Mouse (Mus musculus) frontal cortex, adult 2 months (tissue): Measurements from ENCODE around the gene Vmn1r1. TPM values are rescaled to one million over a fixed set of nuclear protein-coding genes. Genes with fewer than 3 reads are reported as not detected.

Experiments used
- DNase-seq, 2 experiments: peaks; one replicate each; pipeline ENCODE4 v3.0.0; 2022; ENCODE audit warnings: low spot score in 1 of 2; ENCODE audit errors: extremely low spot score in 1 of 2
- polyA plus RNA-seq: library from polyadenylated mRNA; depleted of rRNA; stranded (reverse); fragments of >200 nt; gene quantifications from 2 replicates; pipeline ENCODE4 v1.2.3, GENCODE M21; 2012

Gene Vmn1r1
- polyA plus RNA-seq, 1 experiment = not detected

DNA sequence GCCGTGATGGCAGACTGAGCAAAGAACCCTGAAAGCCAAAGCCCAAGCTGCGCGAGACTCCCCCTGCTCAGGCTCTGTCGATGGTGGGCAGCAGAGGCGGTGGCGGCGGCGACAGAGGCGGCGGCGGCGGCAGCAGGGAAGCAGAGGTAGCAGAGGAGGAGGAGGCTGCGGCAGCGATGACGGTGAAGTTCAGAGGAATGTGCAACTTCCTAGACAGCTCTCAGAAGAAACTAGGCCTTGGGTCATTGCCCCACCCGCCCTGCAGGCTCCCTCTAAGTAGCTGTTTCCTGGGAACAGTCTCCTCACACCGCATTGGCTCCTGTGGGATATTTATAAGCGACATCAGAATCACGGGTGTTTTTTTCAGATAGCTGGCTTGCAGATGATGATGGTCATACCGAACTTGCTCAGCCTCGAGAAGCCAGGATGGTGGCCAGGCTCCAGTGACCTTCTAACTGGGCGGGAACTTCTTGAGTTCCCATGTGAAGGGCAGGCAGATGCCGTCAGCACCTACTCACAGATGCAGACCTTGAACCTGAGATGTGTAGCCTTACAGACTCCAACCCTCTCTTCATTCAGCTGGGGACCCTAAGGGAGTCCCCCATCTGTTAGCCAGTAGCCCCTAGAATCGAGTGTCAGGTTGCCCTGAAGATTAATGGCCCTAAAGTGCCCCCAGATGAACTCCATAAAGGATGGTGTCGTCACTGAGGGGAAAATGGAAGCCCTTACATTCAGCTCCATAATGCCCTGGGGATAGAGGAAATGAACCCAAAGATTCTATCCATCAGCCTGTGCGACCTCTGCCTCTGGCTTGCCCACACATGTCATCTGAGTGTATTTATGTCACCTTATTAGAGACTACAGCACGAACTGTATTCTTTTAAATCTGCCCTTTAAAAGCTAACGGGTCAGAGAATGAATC is 26.8 kb downstream of the Vmn1r1 start:
- DNase-seq = no peak

- DNase-seq = peak in 1 of 2 experiments; percentile 39
Observed at GRCm38 (mm10) chr1:182130830-182131229, 33.5 kb downstream of the Vmn1r1 start.

- DNase-seq = peak; percentile 67 to 82
Observed at GRCm38 (mm10) chr1:182124924-182125368, 39.3 kb downstream of the Vmn1r1 start.

- peak; percentile 92 to 98 for DNase-seq
Observed at GRCm38 (mm10) chr1:182124506-182124905, 39.8 kb downstream of the Vmn1r1 start, which contains the start of gene Srp9. Srp9 (plus strand) TSS chr1:182124737.

- no peak for DNase-seq
Observed at GRCm38 (mm10) chr1:182122413-182122812, 41.9 kb downstream of the Vmn1r1 start.

DNA sequence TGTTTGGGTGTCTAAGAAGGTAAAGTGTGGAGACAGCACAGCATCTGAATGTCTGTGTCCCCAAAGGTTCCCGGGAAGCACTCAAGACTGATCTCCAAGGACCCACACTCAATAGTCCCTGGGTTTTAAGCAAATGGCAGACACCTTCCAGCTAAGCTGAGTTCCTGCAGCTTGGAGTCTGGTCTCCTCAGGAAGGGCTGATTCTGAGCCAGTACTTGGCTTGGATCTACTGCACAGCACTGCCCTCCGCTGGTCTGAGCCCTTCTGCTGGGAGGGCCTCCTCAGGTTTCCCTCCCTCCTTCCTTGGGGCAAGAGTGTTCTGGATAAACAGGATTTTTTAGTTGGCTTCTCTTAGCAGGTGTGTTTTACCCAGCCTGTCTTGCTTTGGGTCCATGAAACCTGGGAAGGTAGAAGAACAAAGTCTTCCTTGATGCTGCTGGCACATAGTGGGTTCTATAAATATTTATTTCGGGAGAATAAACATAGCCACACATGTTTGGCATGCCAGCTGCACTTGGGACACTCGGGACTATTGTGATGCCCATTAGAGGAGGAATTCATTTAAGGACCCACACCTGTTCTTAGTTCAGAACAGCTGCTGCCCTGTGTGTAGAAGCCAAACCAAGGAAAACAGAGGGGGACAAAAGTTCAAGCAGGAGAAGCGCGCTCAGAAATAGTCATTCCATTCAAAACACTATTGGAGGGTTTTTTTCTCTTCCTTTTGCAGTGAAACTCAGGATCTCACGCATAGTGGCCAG is 48.5 kb downstream of the Vmn1r1 start:
- DNase-seq = peak in 1 of 2 experiments; percentile 31

GRCm38 (mm10) chr1:182115197-182115596 is 49.1 kb downstream of the Vmn1r1 start:
- peak in 1 of 2 experiments; percentile 63 for DNase-seq

DNA sequence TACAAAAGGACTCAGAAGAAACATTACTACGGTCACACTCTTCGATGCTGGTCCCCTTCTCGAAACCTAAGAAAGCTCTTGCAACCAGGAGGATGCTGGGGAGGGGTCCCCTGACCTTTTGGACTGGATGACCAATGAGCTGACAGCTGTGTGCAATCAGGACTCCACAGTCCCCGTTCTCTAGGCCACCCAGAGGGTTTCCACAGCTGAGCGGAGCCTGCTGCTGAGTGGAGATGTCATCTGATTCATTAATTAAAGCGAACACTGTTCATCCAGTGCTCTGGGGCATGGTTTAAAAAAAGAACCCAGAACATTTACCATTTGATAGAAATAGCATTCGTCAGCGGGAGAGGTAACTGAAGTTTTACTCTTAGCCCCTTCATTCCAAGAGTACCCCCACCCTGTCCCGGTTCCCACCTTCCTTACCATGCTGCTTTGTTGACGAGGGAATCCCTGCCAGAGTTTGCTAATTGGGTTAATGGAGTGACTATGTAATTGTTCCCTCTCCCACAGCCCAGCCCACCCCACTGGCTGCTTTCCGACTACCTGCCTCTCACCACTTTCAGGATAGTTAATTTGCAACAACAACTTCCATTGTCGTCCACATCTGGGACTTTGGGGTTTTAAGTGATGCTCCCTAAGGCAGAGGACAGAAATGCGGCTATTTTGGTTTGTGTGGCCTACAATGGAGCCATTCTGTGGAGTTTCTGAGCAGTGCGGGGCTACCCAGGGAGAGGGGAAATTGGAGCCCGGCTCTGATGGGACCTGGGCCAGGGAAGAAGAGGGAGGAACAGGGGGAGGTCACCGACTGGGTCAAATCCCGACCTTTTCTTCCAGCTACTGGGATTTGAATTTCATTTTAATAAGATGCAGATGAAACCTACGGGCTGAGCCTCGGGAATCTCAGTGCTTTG is 50.4 kb downstream of the Vmn1r1 start:
- peak in 1 of 2 experiments; percentile 21 for DNase-seq

DNA sequence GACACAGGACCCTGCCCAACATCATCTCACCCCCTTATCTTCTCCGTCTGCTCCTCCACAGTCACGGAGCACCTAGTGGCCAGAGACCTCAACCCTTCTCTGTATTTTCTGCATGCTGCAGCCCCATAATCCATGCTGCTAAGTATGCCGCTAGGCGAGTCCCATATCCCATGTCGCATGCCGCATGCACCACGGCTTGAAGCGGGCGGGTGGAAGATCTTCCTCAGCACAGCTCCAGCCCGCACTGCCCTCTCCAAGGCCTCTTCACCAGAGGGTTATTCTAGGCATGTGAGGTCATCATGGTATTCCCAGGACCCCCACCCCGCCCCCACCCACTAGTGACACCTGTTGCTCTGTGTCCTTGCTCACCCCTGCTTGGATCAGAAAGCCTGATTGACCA is 51.2 kb downstream of the Vmn1r1 start:
- no peak for DNase-seq

GRCm38 (mm10) chr1:182112385-182112784 is 51.9 kb downstream of the Vmn1r1 start:
- no peak for DNase-seq

DNA sequence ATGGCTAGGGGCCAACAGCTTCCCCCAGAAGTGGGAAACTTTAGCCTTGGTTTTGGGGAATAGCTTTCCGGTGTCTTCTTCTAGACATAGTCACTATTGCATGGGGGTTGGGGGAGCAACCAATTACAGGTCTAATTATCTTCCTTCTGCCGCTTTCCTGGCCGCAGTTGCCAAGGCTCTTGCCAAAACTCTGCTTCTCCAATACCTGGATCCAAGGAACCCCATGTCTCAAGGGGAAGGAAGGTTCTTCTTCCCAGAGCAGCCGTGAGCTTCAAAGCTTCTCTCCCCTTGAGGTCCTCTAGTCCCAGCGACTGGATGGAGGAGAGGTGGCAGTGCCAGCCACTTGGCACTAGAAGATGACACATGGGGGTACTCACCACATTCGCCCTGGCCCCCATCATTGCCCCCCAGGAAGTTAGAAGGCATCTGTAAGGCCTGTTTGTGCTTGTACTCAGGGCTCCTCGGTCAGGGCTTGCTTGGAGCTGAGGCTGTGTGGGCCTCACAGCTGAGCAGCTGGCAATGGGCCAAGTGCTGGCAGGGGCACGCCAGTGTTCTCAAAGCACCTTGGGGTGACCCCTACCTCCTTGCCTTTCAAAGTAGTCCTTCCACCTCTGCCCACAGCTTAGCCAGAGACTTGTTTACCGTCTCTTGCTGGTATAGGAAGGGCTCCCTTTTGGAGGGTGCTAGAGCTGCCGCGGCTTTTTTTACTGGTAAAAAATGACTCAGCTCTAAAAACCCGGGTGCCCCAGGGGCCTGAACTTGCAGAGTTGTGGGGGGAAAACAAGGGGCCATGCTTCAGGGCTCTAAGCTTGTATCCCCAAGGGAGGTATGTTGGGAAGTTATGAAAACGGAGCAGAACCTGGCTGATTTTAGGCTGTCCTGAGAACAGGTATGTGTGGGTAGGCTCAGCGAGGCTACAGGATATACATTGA is 52.6 kb downstream of the Vmn1r1 start:
- DNase-seq = no peak

- no peak for DNase-seq
Observed at GRCm38 (mm10) chr1:182110708-182111385, 53.4 kb downstream of the Vmn1r1 start.

DNA sequence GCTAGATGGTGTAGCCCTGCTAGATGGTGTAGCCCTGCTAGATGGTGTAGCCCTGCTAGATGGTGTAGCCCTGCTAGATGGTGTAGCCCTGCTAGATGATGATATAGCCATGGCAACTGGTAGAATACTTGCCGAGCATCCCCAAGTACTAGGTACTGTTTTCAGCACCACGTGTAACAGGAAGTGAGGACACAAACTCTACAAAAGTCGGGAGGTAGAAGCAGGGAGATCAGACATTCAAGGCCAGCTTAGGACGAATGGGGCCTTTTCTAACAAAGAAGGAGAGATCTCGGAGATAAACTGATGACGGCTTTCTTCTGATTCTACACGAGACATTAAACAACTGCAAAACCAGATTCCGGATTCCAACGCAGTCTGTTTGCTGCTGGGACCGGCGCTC is 54.1 kb downstream of the Vmn1r1 start:
- DNase-seq = no peak

DNA sequence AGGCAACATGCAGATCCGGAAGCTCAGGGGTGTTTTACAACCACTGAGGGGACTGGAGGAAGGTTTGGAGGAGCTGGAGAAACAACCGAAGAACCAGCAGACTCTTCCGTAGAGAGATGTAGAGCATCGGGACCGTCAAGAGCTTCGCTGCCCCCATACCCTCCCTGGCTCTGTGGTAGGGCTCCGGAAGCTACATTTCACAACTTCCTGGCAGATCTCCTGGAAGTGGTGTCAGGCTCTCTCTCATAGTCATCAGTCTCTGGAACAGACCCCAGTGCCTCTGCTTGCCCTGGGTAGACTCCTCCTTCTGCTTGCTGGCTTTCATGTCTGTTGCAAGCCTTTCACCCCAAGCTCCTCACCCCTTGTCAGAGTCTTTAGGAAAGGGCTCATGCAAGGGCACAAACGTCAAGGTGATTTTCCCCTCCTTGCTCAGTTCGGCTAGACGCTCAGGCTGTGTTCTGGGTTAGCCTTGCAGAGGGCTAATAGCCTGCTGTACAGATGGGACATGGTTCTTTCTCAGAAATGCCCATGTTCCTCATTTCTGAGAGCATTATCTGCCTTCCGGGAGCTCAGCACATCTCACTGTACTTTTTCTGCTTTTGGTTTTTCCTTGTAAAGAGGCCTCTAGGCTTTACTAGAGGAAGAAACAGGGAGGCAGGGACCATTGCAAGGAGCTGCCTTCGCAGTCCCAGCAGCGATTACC is 55.7 kb downstream of the Vmn1r1 start:
- DNase-seq = no peak

GRCm38 (mm10) chr1:182107251-182107650 is 57.0 kb downstream of the Vmn1r1 start:
- DNase-seq = no peak

DNA sequence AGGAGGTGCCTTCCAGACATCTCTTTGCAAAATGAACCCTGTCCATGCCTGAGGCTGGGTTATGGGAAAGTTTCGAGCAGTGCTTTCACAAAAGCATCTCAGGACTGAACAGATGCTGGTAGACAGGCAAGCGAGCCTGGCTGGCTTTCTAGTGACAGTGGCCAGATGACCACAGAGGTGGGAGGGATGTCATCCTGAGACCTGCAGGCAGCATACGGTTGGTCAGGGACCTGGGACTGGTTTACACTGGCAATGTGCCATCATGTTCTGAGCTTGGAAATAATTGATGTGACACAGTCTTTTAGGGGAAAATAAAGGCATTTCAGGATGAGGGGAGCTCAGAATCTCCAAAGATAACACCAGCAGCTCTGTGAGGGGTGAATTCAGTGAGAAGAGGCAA is 59.3 kb downstream of the Vmn1r1 start:
- no peak for DNase-seq
